Mouse (Mus musculus): ENCODE measurements at regions not wholly inside any gene's neighbourhood (a gene's known extent, or its start where the extent isn't known, plus 50 kb on each side); places are given as distances from the start of the nearest gene placed in this dataset.

DNA sequence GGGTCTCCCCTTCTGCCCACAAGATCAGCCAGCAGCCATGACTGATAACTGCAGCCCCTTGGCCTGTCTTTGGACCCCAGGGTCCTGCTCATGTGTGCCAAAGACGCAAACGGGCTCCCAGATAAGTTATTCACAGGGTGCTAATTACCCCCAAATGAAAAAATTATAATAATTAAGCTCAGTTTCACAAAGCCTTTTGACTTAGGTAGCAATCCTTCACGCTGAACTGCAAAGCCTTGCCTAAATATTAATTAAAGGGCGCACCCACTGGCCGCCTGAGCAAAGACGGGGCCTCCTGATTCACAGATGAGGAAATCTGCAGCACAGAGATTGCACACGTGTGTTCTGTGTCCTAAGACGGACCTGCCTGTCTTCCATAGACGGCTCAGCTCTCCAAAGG lies 123.2 kb downstream of the Psmg1 start:
- no peaks in the 10 kb centered on the region for H3K27me3 ChIP-seq (ENCODE audit: insufficient read depth, low read length)
- H3K27ac ChIP-seq: no peak overlapping the region
- no peak for TF ChIP-seq CTCF (IDR thresholded peaks at IDR 0.05; ENCODE audit: low read depth)
- 77% methylated on average over 9 of the region's 9 CpGs for WGBS
- no peaks in the 10 kb centered on the region for H3K9me3 ChIP-seq (ENCODE audit: low read length)
- DNase-seq (ENCODE audit: low spot score): no peak
- no peak overlapping the region for H3K4me2 ChIP-seq (ENCODE audit: low read depth, low read length)
- H3K4me3 ChIP-seq (ENCODE audit: low read length): no peak overlapping the region
- H3K9ac ChIP-seq (replicated peaks; ENCODE audit: low read length): no peak overlapping the region
- H3K36me3 ChIP-seq (ENCODE audit: insufficient read depth, low read length): no peaks in the 10 kb centered on the region
- no peak for ATAC-seq
- H3K4me1 ChIP-seq (ENCODE audit: insufficient read depth, low read length): no peaks in the 10 kb centered on the region; the same call in 1 of the 2 replicates

DNA sequence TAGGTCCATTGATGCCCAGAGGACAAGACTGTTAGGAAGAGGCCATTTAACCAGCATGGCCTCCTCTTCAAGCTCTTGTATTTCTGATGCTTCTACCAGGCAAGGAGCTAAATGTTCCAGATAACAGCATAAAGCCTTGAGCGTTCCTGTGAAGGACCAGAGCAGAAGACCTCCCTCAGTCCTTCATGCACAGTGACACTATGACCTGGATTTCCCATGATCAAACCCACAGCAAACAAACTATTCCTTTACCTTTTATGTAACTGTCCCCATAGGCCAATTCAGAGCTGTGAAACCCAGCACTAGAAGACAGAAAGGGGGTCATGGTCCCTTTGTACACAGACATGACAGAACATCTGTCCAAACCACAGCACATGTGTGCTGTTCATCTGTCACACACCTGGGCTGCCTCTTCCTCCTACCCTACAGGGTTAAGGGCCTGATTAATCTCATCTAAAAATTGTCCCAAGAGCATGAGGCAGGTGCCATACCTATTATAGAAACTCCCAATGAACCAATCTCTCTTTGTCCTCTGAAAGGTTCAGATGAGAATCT lies 123.8 kb downstream of the Psmg1 start:
- H3K4me3 ChIP-seq (ENCODE audit: low read length): no peak overlapping the region
- no peak for ATAC-seq
- H3K4me2 ChIP-seq (ENCODE audit: low read depth, low read length): no peak overlapping the region
- TF ChIP-seq CTCF (IDR thresholded peaks at IDR 0.05; ENCODE audit: low read depth): no peak
- H3K27me3 ChIP-seq (ENCODE audit: insufficient read depth, low read length): no peaks in the 10 kb centered on the region
- no peak overlapping the region for H3K27ac ChIP-seq
- H3K9ac ChIP-seq (replicated peaks; ENCODE audit: low read length): no peak overlapping the region
- H3K4me1 ChIP-seq (ENCODE audit: insufficient read depth, low read length): no peaks in the 10 kb centered on the region; the same call in 1 of the 2 replicates
- no peaks in the 10 kb centered on the region for H3K9me3 ChIP-seq (ENCODE audit: low read length)
- no peak for DNase-seq (ENCODE audit: low spot score)
- WGBS: 89% methylated on average over 1 of the region's 1 CpGs
- no peaks in the 10 kb centered on the region for H3K36me3 ChIP-seq (ENCODE audit: insufficient read depth, low read length)

DNA sequence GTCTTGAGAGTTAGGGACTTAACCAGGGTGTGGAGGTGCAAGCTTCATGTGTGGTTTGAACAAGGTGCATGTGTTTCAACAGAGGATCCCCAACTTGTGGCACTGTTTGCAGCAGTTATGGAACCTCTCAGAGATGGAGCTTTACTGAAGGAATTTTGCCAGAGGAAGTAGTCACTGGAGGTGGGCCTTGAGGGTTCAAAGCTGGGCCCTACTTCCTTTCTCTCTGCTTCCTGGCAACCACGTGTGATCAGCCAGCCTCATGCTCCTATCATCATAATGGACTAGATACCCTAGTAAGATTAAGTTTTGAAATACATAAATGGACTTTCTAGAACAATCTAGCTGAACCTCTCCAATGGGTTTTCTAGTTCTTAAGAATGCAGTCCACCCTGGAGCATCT lies 125.2 kb downstream of the Psmg1 start:
- Histone ChIP-seq H3K4me3 (ENCODE audit: low read length) (no peak overlapping the region), H3K9ac (replicated peaks; ENCODE audit: low read length) (no peak overlapping the region), H3K9me3 (ENCODE audit: low read length) (no peaks in the 10 kb centered on the region), H3K27ac (no peak overlapping the region), H3K36me3 (ENCODE audit: insufficient read depth, low read length) (no peaks in the 10 kb centered on the region), H3K4me1 (ENCODE audit: insufficient read depth, low read length) (no peaks in the 10 kb centered on the region; the same call in 1 of the 2 replicates), H3K27me3 (ENCODE audit: insufficient read depth, low read length) (no peaks in the 10 kb centered on the region), H3K4me2 (ENCODE audit: low read depth, low read length) (no peak overlapping the region)
- no peak for ATAC-seq
- 89% methylated on average over 1 of the region's 1 CpGs for WGBS
- TF ChIP-seq CTCF (IDR thresholded peaks at IDR 0.05; ENCODE audit: low read depth): no peak
- no peak for DNase-seq (ENCODE audit: low spot score)

DNA sequence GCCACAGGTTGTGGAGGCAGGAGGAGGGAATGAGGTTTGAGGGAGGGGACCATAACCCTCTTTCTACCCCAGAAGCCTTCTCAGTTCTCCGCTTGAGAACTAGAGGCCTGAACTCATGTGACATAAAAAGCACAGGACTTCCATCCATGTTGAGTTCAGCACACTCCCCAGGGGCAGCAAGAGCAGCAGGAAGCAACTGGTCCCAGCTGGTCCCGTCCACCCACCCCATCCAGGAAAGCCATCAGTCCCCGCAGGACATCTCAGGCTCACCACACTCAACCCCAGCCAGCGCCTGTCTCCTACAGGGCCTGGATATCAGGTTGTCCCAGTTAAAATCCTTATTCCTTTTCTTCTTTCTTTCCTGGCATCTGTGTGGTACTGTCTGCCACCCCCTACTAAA lies 126.1 kb downstream of the Psmg1 start:
- no peak overlapping the region for H3K9ac ChIP-seq (replicated peaks; ENCODE audit: low read length)
- no peaks in the 10 kb centered on the region; the same call in 1 of the 2 replicates for H3K4me1 ChIP-seq (ENCODE audit: insufficient read depth, low read length)
- no peak for TF ChIP-seq CTCF (IDR thresholded peaks at IDR 0.05; ENCODE audit: low read depth)
- WGBS: 85% methylated on average over 4 of the region's 4 CpGs
- no peaks in the 10 kb centered on the region for H3K9me3 ChIP-seq (ENCODE audit: low read length)
- no peaks in the 10 kb centered on the region for H3K36me3 ChIP-seq (ENCODE audit: insufficient read depth, low read length)
- H3K4me2 ChIP-seq (ENCODE audit: low read depth, low read length): no peak overlapping the region
- no peak overlapping the region for H3K4me3 ChIP-seq (ENCODE audit: low read length)
- no peaks in the 10 kb centered on the region for H3K27me3 ChIP-seq (ENCODE audit: insufficient read depth, low read length)
- DNase-seq (ENCODE audit: low spot score): no peak
- no peak overlapping the region for H3K27ac ChIP-seq
- no peak for ATAC-seq

DNA sequence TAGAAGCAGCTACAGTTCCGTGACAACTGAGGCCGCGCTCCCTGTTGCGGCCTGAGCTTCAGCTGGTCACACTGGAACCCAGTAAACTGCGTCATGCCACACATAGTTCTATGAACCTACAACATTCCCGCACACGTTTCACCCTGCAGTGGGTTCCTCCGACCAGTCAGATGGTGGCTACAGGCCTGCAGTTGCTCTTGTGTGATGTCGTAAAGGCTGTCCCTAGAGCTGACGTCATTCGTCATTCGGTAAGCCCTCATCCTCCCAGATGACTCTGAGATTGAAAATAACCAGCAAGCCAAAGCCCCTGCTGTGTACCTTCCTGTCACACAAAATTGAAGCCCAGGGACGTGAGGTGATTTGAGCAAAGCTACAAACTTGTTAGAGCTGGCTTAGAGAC lies 126.7 kb downstream of the Psmg1 start:
- Histone ChIP-seq H3K27ac (no peak overlapping the region), H3K9ac (replicated peaks; ENCODE audit: low read length) (no peak overlapping the region), H3K4me2 (ENCODE audit: low read depth, low read length) (no peak overlapping the region), H3K9me3 (ENCODE audit: low read length) (no peaks in the 10 kb centered on the region), H3K36me3 (ENCODE audit: insufficient read depth, low read length) (no peaks in the 10 kb centered on the region), H3K4me3 (ENCODE audit: low read length) (no peak overlapping the region), H3K27me3 (ENCODE audit: insufficient read depth, low read length) (no peaks in the 10 kb centered on the region), H3K4me1 (ENCODE audit: insufficient read depth, low read length) (no peaks in the 10 kb centered on the region; the same call in 1 of the 2 replicates)
- ATAC-seq (no peak), DNase-seq (ENCODE audit: low spot score) (no peak)
- 71% methylated on average over 13 of the region's 13 CpGs for WGBS
- no peak for TF ChIP-seq CTCF (IDR thresholded peaks at IDR 0.05; ENCODE audit: low read depth)

DNA sequence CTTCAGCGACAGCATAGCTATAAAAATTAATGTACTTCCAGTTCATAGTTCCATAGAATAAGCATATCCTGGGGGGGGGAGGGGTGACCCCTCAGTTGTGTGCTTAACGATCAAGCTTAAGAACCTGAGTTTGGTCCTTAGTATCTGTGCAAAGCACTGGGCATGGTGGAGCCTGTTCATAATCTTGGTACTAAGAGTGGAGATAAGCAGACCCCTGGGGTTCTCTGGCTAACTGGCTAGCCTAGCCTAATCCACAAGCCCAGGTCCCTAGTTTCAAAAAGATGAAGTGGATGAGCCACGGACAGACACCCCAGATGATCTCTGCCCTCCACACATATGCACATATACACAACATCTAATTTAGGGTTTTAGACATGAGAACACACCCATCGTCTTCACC lies 127.2 kb downstream of the Psmg1 start:
- Histone ChIP-seq H3K9ac (replicated peaks; ENCODE audit: low read length) (no peak overlapping the region), H3K9me3 (ENCODE audit: low read length) (no peaks in the 10 kb centered on the region), H3K4me1 (ENCODE audit: insufficient read depth, low read length) (no peaks in the 10 kb centered on the region; the same call in 1 of the 2 replicates), H3K27ac (no peak overlapping the region), H3K4me3 (ENCODE audit: low read length) (no peak overlapping the region), H3K4me2 (ENCODE audit: low read depth, low read length) (no peak overlapping the region), H3K27me3 (ENCODE audit: insufficient read depth, low read length) (no peaks in the 10 kb centered on the region), H3K36me3 (ENCODE audit: insufficient read depth, low read length) (no peaks in the 10 kb centered on the region)
- DNase-seq (ENCODE audit: low spot score): no peak
- no peak for ATAC-seq
- 86% methylated on average over 4 of the region's 4 CpGs for WGBS
- TF ChIP-seq CTCF (IDR thresholded peaks at IDR 0.05; ENCODE audit: low read depth): no peak

DNA sequence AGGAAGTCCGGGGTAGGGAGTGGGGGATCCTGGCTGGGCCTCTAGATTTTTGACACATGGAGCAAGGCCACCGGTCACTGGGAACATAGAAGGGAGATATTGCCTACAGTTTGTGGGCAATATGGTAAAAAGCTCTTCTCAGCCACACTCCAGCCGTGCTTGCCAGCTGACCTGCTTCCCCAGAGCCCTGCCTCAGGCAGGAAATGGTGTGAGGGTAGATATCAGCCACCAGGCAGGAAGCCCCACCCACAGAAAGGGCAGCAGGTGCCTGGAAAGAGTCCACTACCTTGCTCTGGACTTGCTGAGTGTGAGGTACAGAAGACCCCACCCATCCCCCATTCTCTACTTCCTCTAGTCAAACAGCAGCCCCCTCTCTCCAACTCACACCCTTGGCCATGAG lies 128.1 kb downstream of the Psmg1 start:
- H3K36me3 ChIP-seq (ENCODE audit: insufficient read depth, low read length): no peaks in the 10 kb centered on the region
- DNase-seq (ENCODE audit: low spot score) (no peak), ATAC-seq (no peak)
- H3K4me2 ChIP-seq (ENCODE audit: low read depth, low read length): no peak overlapping the region
- H3K4me3 ChIP-seq (ENCODE audit: low read length): no peak overlapping the region
- no peak overlapping the region for H3K9ac ChIP-seq (replicated peaks; ENCODE audit: low read length)
- no peak overlapping the region for H3K27ac ChIP-seq
- no peaks in the 10 kb centered on the region; the same call in 1 of the 2 replicates for H3K4me1 ChIP-seq (ENCODE audit: insufficient read depth, low read length)
- no peaks in the 10 kb centered on the region for H3K9me3 ChIP-seq (ENCODE audit: low read length)
- H3K27me3 ChIP-seq (ENCODE audit: insufficient read depth, low read length): no peaks in the 10 kb centered on the region
- 77% methylated on average over 3 of the region's 3 CpGs for WGBS
- TF ChIP-seq CTCF (IDR thresholded peaks at IDR 0.05; ENCODE audit: low read depth): no peak
